Mouse (Mus musculus): Measurements from ENCODE around the gene Slc35f1. TPM values are rescaled to one million over a fixed set of nuclear protein-coding genes. Genes with fewer than 3 reads are reported as not detected.

The Slc35f1 gene
- 3.3 TPM for polyA plus RNA-seq (2014; fragmentation: Illumina TruSeq; extraction: RNeasy Lipid Tissue Mini Kit (QIAGEN cat#74804); ENCODE audit: low read depth, low replicate concordance)

DNA sequence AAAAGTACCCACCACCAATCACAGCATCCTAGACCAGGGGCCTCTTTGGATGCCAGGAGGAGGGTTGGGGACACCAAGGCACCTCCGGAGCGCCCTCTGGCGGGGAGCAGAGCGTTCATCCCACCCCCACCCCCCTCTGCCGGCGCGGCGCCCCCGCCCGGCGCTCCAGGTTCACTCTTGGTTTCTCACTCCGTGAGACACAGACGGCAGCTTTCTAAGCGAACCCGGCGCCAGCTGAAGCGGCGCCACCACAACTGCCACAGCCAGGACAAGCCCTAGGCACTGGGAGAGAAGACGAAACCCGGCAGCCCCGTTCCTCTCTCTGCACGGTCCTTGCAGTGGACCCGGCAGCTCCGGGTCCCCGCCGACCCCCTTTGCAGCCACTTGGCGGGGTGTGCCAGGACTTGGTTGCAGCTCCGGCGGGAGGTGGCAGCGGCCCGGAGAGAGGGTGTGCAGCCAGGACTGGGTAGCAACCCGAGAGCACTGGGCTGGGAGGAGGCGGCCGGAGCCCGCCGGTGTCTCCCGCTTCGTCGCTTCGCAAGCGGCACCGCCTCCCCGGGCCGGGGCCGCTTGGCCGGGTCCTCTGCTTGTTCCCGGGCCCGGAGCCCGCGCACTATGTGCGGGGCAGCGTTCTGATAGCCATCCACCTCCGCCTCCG lies at the start of gene Slc35f1:
Slc35f1 (plus strand) TSS at position 200 of the 658 bp plus-strand sequence.

